Mouse (Mus musculus) olfactory bulb, adult 2 months (tissue): ENCODE results near the gene Rgma.

Source experiments
- CTCF ChIP-seq: fragments of 200-500 bp; IDR thresholded peaks from 2 replicates; pipeline ENCODE4 v1.5.1; 2012; ENCODE audit warnings: low read depth, mild to moderate bottlenecking, low read length, moderate library complexity; ENCODE audit not compliant: insufficient read depth
- POLR2A ChIP-seq: fragments of 200-500 bp; IDR thresholded peaks from 2 replicates; pipeline ENCODE4 v1.6.1; 2012; ENCODE audit warnings: mild to moderate bottlenecking, low read depth, low read length, moderate library complexity; ENCODE audit not compliant: insufficient read depth

- TF ChIP-seq CTCF (no peak), POLR2A (no peak)
These were observed 48.1 kb upstream of the Rgma start for GRCm38 (mm10) chr7:73327193-73327592.
